Mouse (Mus musculus) G1E (cell line): ENCODE measurements at regions not wholly inside any gene's neighbourhood (a gene's known extent, or its start where the extent isn't known, plus 50 kb on each side); places are given as distances from the start of the nearest gene placed in this dataset.

Experiments used
- CTCF ChIP-seq: IDR thresholded peaks from 2 replicates; pipeline ENCODE4 v1.5.1; 2012; ENCODE audit warnings: low read depth, low read length, inconsistent platforms, mixed read lengths
- GATA1 ChIP-seq: IDR thresholded peaks from 2 replicates; pipeline ENCODE4 v1.6.1; 2012; ENCODE audit warnings: borderline replicate concordance, low read length, inconsistent platforms, mixed read lengths
- GATA2 ChIP-seq: IDR thresholded peaks from 2 replicates; pipeline ENCODE4 v1.6.1; 2012; ENCODE audit warnings: low read depth, low read length, inconsistent platforms, borderline replicate concordance
- POLR2AphosphoS5 ChIP-seq: IDR thresholded peaks from 2 replicates; pipeline ENCODE4 v1.6.1; 2012; ENCODE audit warnings: low read depth, low read length, inconsistent platforms; ENCODE audit not compliant: insufficient replicate concordance
- TAL1 ChIP-seq: conservative IDR thresholded peaks from 2 replicates; pipeline ENCODE4 v1.6.1; 2012; ENCODE audit warnings: low read depth, low read length, inconsistent platforms, mixed read lengths

- TF ChIP-seq CTCF (no peak), TAL1 (no peak), GATA1 (no peak), GATA2 (no peak), POLR2AphosphoS5 (no peak)
Observed at GRCm38 (mm10) chr1:184142974-184143373, 108.9 kb upstream of the 1700056E22Rik start.
